23 mouse cellular contexts compared by ENCODE assay signal in genomic region chr3:104741954-104742353, GRCm38 (mm10). TPM values are rescaled to one million over a fixed set of nuclear protein-coding genes. Genes with fewer than 3 reads are reported as not detected.
"Had no signal": no experiment of that assay in that cellular context is flagged by ENCODE, and none has a peak within 500 bp of the region (broad histone marks: within the 10 kb centered on the region; RNA-seq: fewer than 3 reads in every experiment).

No protein-coding gene starts in this region.

- H3K27me3 ChIP-seq: liver, embryonic 13.5 days; liver, embryonic 15.5 days; lung, embryonic 15.5 days; midbrain, embryonic 13.5 days; neural tube, embryonic 13.5 days; neural tube, embryonic 15.5 days had no signal

- H3K27ac ChIP-seq: liver, embryonic 13.5 days; liver, embryonic 15.5 days; lung, embryonic 15.5 days; macrophage; midbrain, embryonic 13.5 days; neural tube, embryonic 13.5 days; neural tube, embryonic 15.5 days had no signal

- H3K9ac ChIP-seq: liver, embryonic 13.5 days; liver, embryonic 15.5 days; liver, postnatal 0 days; lung, embryonic 15.5 days; midbrain, embryonic 13.5 days; neural tube, embryonic 13.5 days; neural tube, embryonic 15.5 days had no signal

- H3K36me3 ChIP-seq: liver, embryonic 13.5 days; liver, embryonic 15.5 days; lung, embryonic 15.5 days; midbrain, embryonic 13.5 days; neural tube, embryonic 13.5 days; neural tube, embryonic 15.5 days had no signal

- H3K4me3 ChIP-seq: liver, embryonic 13.5 days; liver, embryonic 15.5 days; lung, embryonic 15.5 days; megakaryocyte, embryonic 14.5 days; midbrain, embryonic 13.5 days; myocyte; neural tube, embryonic 13.5 days; neural tube, embryonic 15.5 days had no signal

- ATAC-seq: liver, postnatal 0 days; lung, postnatal 0 days; midbrain, embryonic 13.5 days; midbrain, embryonic 16.5 days had no signal

- DNase-seq: liver, embryonic 13.5 days; liver, postnatal 0 days; lung, adult 2 months; lung, postnatal 14 days; lung, postnatal 36 days; retina, postnatal 1 day; right cerebral cortex, postnatal 14 days; thymus, adult 2 months; thymus, postnatal 14 days; thymus, postnatal 36 days had no signal

- H3K4me1 ChIP-seq: liver, embryonic 13.5 days; liver, embryonic 15.5 days; lung, embryonic 15.5 days; megakaryocyte, embryonic 14.5 days; midbrain, embryonic 13.5 days; neural tube, embryonic 13.5 days; neural tube, embryonic 15.5 days had no signal

- H3K9me3 ChIP-seq: liver, embryonic 13.5 days; liver, embryonic 15.5 days; lung, embryonic 15.5 days; midbrain, embryonic 13.5 days; neural tube, embryonic 13.5 days; neural tube, embryonic 15.5 days had no signal

- H3K4me2 ChIP-seq: liver, embryonic 11.5 days; liver, embryonic 13.5 days; liver, embryonic 15.5 days; lung, embryonic 15.5 days; midbrain, embryonic 11.5 days; midbrain, embryonic 13.5 days; neural tube, embryonic 13.5 days; neural tube, embryonic 15.5 days had no signal

RNA-seq across cellular contexts. Expression of gene Fam19a3, which starts 39.7 kb away (rescaled TPM):
- polyA plus RNA-seq: liver, embryonic 11.5 days; liver, embryonic 13.5 days; liver, embryonic 15.5 days; liver, postnatal 0 days; macrophage; midbrain, embryonic 11.5 days; midbrain, embryonic 13.5 days; midbrain, embryonic 16.5 days; myocyte; neural tube, embryonic 11.5 days; neural tube, embryonic 13.5 days had no signal
